ENCODE assay signal across 15 mouse cellular contexts in the genomic region with DNA sequence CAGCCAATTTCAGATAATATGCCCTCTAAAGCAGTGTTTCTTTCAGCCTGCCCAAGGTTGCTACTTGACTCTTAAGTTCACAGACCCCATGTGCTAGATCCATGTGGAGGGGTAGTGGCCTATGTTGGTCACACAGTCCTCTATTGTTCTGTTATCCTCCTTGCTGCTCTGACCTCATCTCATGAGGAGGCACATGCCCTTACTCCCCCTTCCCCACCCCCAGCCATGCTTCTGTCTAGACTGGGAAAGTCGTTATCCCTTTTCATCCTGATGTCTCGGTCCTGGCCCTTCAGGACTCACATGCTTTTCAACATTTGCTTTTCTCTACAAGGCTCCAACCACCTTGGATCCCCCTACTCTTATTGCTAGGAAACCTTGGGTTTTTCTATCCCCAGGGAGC.
"Had no signal": no experiment of that assay in that cellular context is flagged by ENCODE, and none has a peak within 500 bp of the region (broad histone marks: within the 10 kb centered on the region; RNA-seq: fewer than 3 reads in every experiment).

No protein-coding gene starts in this region.

- DNase-seq: heart, postnatal 14 days; heart, postnatal 36 days; heart, postnatal 4 days; kidney, adult 11 months; kidney, adult 18-20 months; kidney, adult 2 months; kidney, adult 8-10 months; kidney, adult 9 months; kidney, postnatal 10 days; kidney, postnatal 14 days; kidney, postnatal 25 days; kidney, postnatal 36 days; kidney, postnatal 4 days; layer of hippocampus, adult 9-11 months; layer of hippocampus, postnatal 36 days had no signal
